Mouse (Mus musculus): ENCODE measurements around the gene Cd96. TPM values are rescaled to one million over a fixed set of nuclear protein-coding genes. Genes with fewer than 3 reads are reported as not detected.

The Cd96 gene
- polyA plus RNA-seq, 1 experiment from 2014 or later, result 0.15 TPM

DNA sequence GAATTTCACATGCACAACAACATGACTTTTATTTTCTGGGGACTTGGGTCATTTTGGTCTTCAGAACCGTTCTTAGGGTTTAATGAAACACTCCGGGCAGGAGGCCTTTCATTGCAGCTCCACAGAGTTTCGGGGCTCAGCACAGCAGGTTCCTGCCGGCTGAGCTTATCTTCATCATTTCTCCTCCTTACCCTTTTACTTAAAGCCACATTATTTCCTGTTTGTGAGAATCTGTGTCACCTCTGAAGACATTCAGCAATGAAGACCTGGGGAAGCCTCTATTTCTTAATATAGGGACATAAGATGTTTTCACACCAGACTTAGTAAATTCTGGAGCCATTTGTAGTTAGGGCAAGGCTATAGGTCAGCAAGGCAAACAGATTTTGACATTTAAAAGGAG, 12.6 kb downstream of the Cd96 start:
- Histone ChIP-seq H3K27me3 (replicated peaks; ENCODE audit: low read depth, poor library complexity, severe bottlenecking) (no peaks in the 10 kb centered on the region), H3K36me3 (replicated peaks) (no peaks in the 10 kb centered on the region), H3K4me3 (no peak overlapping the region), H3K27ac (replicated peaks) (no peak overlapping the region), H3K4me1 (no peaks in the 10 kb centered on the region), H3K9me3 (no peaks in the 10 kb centered on the region)
- WGBS, result 70% methylated on average over 4 of the region's 4 CpGs
- no peak for DNase-seq (ENCODE audit: low spot score)

DNA sequence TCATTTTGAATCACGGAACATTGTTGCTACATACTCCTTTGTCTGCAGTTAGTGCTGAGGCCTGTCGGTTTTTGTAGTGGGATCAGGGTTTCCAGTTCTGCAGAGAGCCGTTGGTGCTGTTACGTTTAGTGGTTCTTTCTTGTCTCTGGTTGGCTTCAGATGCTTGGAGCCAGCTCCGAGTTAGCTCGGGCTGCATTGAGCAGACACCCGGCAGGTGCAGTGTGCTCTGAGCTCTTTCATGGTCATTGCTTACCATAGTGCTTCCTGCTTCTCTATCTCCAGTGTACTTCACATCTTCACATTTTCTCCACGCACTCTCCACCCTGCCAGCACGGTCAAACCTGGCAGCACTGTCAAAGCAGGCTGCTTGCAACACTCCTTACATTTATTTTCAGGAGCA, 15.6 kb downstream of the Cd96 start:
- H3K4me1 ChIP-seq, result no peaks in the 10 kb centered on the region
- H3K9me3 ChIP-seq, result no peaks in the 10 kb centered on the region
- H3K27ac ChIP-seq (replicated peaks), result no peak overlapping the region
- 82% methylated on average over 9 of the region's 9 CpGs for WGBS
- H3K36me3 ChIP-seq (replicated peaks), result no peaks in the 10 kb centered on the region
- no peak for DNase-seq (ENCODE audit: low spot score)
- no peak overlapping the region for H3K4me3 ChIP-seq
- H3K27me3 ChIP-seq (replicated peaks; ENCODE audit: low read depth, poor library complexity, severe bottlenecking), result no peaks in the 10 kb centered on the region

GRCm38 (mm10) chr16:46101748-46102147, 18.3 kb downstream of the Cd96 start:
- Histone ChIP-seq H3K36me3 (replicated peaks) (no peaks in the 10 kb centered on the region), H3K9me3 (no peaks in the 10 kb centered on the region), H3K4me3 (no peak overlapping the region), H3K4me1 (no peaks in the 10 kb centered on the region), H3K27me3 (replicated peaks; ENCODE audit: low read depth, poor library complexity, severe bottlenecking) (no peaks in the 10 kb centered on the region), H3K27ac (replicated peaks) (no peak overlapping the region)
- 30% methylated on average over 2 of the region's 2 CpGs for WGBS
- DNase-seq (ENCODE audit: low spot score), result no peak

DNA sequence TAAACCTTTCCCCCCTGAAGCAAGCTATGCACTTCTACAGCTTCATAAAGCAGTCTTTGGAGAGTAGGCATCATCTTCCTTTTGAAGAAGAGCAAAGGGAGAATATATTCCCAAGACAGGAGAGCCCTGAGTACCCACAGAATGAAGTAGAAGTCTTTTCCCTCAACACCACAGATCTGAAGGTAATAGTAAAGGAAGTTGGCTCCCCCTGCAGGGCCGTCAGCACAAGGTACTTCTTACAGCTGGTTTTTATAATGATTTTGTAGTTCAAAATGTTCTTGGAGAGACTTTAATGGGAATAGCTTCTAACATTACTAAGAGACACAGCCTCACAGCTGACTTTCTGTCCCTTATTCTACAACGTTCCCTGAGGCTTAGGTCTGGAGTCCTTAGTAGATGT, 19.8 kb downstream of the Cd96 start:
- Histone ChIP-seq H3K27me3 (replicated peaks; ENCODE audit: low read depth, poor library complexity, severe bottlenecking) (no peaks in the 10 kb centered on the region), H3K27ac (replicated peaks) (no peak overlapping the region), H3K36me3 (replicated peaks) (no peaks in the 10 kb centered on the region), H3K9me3 (no peaks in the 10 kb centered on the region), H3K4me1 (no peaks in the 10 kb centered on the region), H3K4me3 (no peak overlapping the region)
- no peak for DNase-seq (ENCODE audit: low spot score)
- 67% methylated on average over 2 of the region's 2 CpGs for WGBS

DNA sequence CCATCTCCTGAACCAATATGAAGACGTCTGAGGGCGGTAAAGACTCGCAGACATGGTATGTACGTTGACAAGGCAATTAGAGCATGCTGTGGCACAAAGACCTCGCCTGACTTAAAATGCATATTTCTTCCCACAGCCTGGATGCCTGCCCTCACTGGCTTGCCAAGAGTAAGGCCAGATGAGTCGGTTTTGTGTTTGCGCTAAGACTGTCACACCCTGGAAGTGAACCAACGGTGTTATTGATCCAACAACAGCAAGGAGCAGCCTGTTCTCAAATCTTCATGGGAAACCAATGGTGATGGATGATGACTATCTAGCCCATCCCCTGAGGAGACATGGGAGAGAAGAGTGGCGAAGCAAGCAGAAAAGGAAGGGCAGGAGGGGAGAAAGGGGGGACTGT, 22.6 kb downstream of the Cd96 start:
- Histone ChIP-seq H3K4me3 (no peak overlapping the region), H3K27me3 (replicated peaks; ENCODE audit: low read depth, poor library complexity, severe bottlenecking) (no peaks in the 10 kb centered on the region), H3K9me3 (no peaks in the 10 kb centered on the region), H3K36me3 (replicated peaks) (no peaks in the 10 kb centered on the region), H3K27ac (replicated peaks) (no peak overlapping the region), H3K4me1 (no peaks in the 10 kb centered on the region)
- DNase-seq (ENCODE audit: low spot score), result no peak
- 83% methylated on average over 9 of the region's 9 CpGs for WGBS

GRCm38 (mm10) chr16:46094478-46094877, 25.6 kb downstream of the Cd96 start:
- H3K4me1 ChIP-seq, result no peaks in the 10 kb centered on the region
- WGBS, result 76% methylated on average over 2 of the region's 2 CpGs
- no peak overlapping the region for H3K4me3 ChIP-seq
- no peaks in the 10 kb centered on the region for H3K9me3 ChIP-seq
- H3K36me3 ChIP-seq (replicated peaks), result no peaks in the 10 kb centered on the region
- H3K27ac ChIP-seq (replicated peaks), result no peak overlapping the region; the same call in 1 of the 2 replicates
- no peak for DNase-seq (ENCODE audit: low spot score)
- H3K27me3 ChIP-seq (replicated peaks; ENCODE audit: low read depth, poor library complexity, severe bottlenecking), result no peaks in the 10 kb centered on the region

DNA sequence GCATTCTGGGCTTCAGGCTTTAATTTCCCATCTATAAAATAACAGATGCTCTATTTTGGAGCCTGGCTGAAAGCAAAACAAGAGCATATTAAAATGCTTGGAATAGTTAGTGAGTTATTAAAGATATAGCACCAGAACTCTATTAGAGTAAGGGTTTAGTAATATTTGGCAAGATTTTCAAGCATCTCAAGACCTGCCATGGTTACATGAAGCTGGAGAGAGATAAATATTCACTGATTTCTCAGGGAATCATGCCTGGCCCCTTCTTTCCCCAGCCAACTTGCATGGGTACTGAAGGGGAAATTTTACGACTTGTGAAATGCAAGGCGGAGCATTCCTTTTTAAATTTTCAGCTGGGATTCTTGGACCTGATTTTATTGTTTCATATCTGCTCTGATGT, 27.1 kb downstream of the Cd96 start:
- no peak for DNase-seq (ENCODE audit: low spot score)

DNA sequence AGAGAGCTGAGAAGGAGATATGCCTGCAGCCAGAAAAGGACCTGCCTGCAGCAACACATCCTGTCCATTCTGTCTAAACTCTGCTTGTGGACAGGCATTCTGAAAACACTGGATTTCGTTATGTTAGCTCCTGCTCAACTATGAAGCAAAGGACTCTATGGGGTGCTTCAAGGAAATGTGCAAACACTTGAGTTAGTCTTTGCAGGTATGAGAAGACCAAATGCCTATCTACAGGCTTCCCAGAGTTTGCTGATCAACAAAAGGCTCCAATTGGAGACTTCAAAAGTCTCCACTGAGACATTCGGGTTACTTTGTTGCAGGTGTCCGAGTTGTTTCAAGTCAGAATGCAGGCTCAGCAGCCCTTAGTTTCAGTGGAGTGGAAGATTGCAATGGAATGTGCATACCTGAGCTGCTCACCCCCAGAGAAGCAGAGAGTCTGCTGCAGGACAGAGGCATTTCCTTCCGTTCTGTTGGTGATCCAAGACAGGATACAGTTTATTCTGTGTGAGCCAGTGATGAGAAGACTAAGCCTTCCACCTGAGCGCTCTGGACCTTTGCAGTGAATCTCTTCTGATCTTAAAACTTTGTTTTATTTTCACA, 33.1 kb downstream of the Cd96 start:
- Histone ChIP-seq H3K4me1 (no peaks in the 10 kb centered on the region), H3K27me3 (replicated peaks; ENCODE audit: low read depth, poor library complexity, severe bottlenecking) (no peaks in the 10 kb centered on the region), H3K4me3 (no peak overlapping the region), H3K36me3 (replicated peaks) (no peaks in the 10 kb centered on the region), H3K27ac (replicated peaks) (no peak overlapping the region), H3K9me3 (no peaks in the 10 kb centered on the region)
- 78% methylated on average over 5 of the region's 5 CpGs for WGBS
- DNase-seq (ENCODE audit: low spot score), result peak; percentile 9

More for the DNA sequence above, 27.1 kb downstream of the Cd96 start:
- H3K4me1 ChIP-seq, result no peaks in the 10 kb centered on the region
- no peaks in the 10 kb centered on the region for H3K36me3 ChIP-seq (replicated peaks)
- no peak overlapping the region for H3K4me3 ChIP-seq
- WGBS, result 94% methylated on average over 2 of the region's 2 CpGs
- no peak overlapping the region for H3K27ac ChIP-seq (replicated peaks)
- H3K27me3 ChIP-seq (replicated peaks; ENCODE audit: low read depth, poor library complexity, severe bottlenecking), result no peaks in the 10 kb centered on the region
- H3K9me3 ChIP-seq, result no peaks in the 10 kb centered on the region

GRCm38 (mm10) chr16:46068000-46068399, 52.1 kb downstream of the Cd96 start:
- Histone ChIP-seq H3K9me3 (no peaks in the 10 kb centered on the region), H3K36me3 (replicated peaks) (no peaks in the 10 kb centered on the region), H3K27me3 (replicated peaks; ENCODE audit: low read depth, poor library complexity, severe bottlenecking) (no peaks in the 10 kb centered on the region), H3K27ac (replicated peaks) (no peak overlapping the region), H3K4me3 (no peak overlapping the region), H3K4me1 (no peaks in the 10 kb centered on the region)
- DNase-seq (ENCODE audit: low spot score), result no peak
- 88% methylated on average over 3 of the region's 3 CpGs for WGBS

DNA sequence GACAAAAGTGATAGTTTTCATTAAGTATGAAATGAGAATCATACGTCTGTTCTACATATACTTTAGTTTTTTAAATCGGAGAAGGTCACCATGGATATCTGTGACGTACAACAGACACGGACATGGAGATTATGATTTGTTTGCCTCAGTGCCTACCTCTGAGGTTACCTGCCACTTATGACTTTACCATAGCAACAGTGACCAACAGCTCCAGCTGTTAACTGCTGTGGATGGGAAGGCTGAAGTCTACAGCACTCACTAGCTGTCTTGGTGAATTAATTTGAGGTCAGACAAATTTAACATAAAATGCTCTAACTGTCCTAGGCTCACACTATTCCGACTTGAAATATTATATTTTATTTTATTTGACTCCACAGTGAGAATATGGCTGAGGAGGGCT, 56.8 kb downstream of the Cd96 start:
- Histone ChIP-seq H3K27ac (replicated peaks) (no peak overlapping the region), H3K4me3 (no peak overlapping the region), H3K4me1 (no peaks in the 10 kb centered on the region), H3K9me3 (no peaks in the 10 kb centered on the region), H3K27me3 (replicated peaks; ENCODE audit: low read depth, poor library complexity, severe bottlenecking) (no peaks in the 10 kb centered on the region), H3K36me3 (replicated peaks) (no peaks in the 10 kb centered on the region)
- no peak for DNase-seq (ENCODE audit: low spot score)
- 91% methylated on average over 5 of the region's 5 CpGs for WGBS

GRCm38 (mm10) chr16:46046906-46047305, 73.1 kb downstream of the Cd96 start:
- no peak overlapping the region for H3K4me3 ChIP-seq
- no peak overlapping the region for H3K27ac ChIP-seq (replicated peaks)
- no peaks in the 10 kb centered on the region for H3K27me3 ChIP-seq (replicated peaks; ENCODE audit: low read depth, poor library complexity, severe bottlenecking)
- H3K4me1 ChIP-seq, result no peaks in the 10 kb centered on the region
- no peaks in the 10 kb centered on the region for H3K36me3 ChIP-seq (replicated peaks)
- 87% methylated on average over 2 of the region's 2 CpGs for WGBS
- no peak for DNase-seq (ENCODE audit: low spot score)
- H3K9me3 ChIP-seq, result no peaks in the 10 kb centered on the region

DNA sequence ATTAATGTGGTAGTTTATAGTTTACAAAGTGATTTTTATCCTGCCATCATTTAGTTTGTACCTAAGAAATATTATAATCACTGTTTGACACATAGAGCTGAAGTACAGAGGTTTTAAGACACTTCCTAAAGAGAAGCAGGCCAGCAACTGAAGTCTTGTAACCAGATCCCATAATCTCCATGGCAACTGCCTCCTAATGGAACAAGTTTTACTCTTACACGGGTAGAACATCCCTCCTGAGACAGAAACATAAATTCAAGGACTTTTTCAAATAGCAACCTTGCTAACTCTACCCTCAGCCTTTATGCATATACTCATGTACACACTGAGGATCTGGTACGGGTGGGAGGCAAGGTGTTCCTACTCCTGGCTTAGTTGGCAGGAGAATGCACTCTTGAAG, 83.8 kb downstream of the Cd96 start:
- no peaks in the 10 kb centered on the region for H3K36me3 ChIP-seq (replicated peaks)
- H3K27ac ChIP-seq (replicated peaks), result no peak overlapping the region
- no peaks in the 10 kb centered on the region for H3K9me3 ChIP-seq
- H3K4me3 ChIP-seq, result no peak overlapping the region
- H3K4me1 ChIP-seq, result no peaks in the 10 kb centered on the region
- 60% methylated on average over 2 of the region's 2 CpGs for WGBS
- no peaks in the 10 kb centered on the region for H3K27me3 ChIP-seq (replicated peaks; ENCODE audit: low read depth, poor library complexity, severe bottlenecking)
- no peak for DNase-seq (ENCODE audit: low spot score)

- no peaks in the 10 kb centered on the region for H3K27me3 ChIP-seq (replicated peaks; ENCODE audit: low read depth, poor library complexity, severe bottlenecking)
- WGBS, result 82% methylated on average over 9 of the region's 9 CpGs
- no peaks in the 10 kb centered on the region for H3K9me3 ChIP-seq
- no peaks in the 10 kb centered on the region for H3K4me1 ChIP-seq
- H3K36me3 ChIP-seq (replicated peaks), result no peaks in the 10 kb centered on the region
- H3K4me3 ChIP-seq, result no peak overlapping the region
- DNase-seq (ENCODE audit: low spot score), result no peak
- H3K27ac ChIP-seq (replicated peaks), result no peak overlapping the region
Measured at GRCm38 (mm10) chr16:46033896-46034295, 86.2 kb downstream of the Cd96 start.

Data from embryonic facial prominence, embryonic 10.5 days (tissue).